Mouse (Mus musculus): ENCODE measurements around the gene Kif3b. TPM values are rescaled to one million over a fixed set of nuclear protein-coding genes. Genes with fewer than 3 reads are reported as not detected.
"Not testable (repeated sequence)": the region's sequence is repeated elsewhere in the genome, so short reads cannot be mapped to it uniquely, and the experiment has no call there.

Kif3b gene
- 10 to 100 TPM; 54.2 to 54.8 TPM for total RNA-seq (2021)
- long read RNA-seq, full-length matches to known transcripts = 9 of 26 reads
- long read RNA-seq, partial matches to known transcripts = 6 of 26 reads
- long read RNA-seq, other reads (novel, unspliced or antisense) = 11 of 26 reads

DNA sequence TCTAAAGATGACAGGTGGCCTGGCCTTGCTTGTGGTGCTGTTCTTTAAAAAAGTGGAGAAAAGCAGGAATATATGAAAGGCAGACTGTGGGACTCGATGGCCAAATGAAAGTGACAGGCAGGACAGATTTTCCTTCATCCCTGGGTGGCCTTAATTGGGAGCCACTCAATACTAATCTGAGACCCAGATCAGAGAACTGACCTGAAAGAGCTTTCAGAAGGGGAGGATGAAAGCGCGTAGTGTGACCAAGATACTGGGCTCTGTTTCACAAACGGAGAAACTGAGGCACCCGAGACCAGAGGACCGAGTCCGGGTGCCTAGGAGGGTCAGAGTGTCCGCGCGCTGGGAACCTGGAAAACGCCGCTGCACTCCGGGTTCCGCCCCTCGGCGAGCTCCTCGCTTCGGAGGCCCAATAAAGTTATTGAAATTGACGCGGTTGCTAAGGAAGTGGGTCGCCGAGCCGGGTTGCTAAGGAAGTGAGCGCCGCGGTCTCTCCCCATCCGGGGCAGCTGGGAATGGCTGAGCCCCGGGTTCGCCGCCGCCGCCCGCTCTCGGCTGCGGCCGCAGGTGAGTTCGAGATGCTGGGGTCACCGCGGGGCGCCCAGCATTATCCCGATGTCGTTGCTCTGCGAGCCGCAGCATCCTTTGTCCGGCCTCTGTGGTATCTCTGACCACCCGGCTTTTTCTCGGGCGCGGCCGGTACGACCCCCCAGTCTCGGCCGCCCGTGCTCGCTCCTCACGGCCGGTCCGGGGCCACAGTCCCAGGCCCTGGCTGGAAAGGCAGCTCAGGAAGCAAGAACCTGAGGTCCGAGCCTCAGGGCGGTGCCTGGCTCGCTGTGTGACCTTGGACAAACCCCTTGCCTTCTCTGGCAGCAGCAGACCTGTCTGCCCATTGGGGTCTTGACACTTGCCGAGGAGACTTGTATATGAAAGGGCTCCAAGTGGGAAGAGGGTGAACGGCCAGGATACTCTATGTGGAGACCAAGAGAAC, at the start of gene Kif3b:
Kif3b (plus strand) TSS at position 476 of the 991 bp plus-strand sequence.
- peak; percentile 85 to 91 for DNase-seq (ENCODE audit: low spot score in 2 of 2)

DNA sequence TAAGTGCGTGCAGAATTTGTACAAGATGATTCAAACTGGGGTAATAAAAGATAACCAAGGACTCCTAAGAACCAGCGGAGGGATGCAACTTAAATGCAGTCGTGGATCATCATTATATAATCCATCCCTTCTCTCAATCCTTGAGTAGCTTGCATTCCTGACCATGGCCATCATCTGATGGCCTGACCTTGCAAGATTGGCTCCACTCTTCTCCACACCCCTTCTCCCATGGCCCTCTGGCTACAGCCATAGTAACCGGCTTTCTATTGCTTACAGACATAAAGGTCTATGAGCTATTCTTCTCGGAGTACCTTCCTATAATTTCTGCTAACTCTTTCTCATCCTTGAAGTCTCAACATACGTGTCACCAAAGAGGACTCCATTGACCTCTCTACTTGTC, 49.1 kb upstream of the Kif3b start:
- DNase-seq (ENCODE audit: low spot score in 2 of 2) = no peak

GRCm38 (mm10) chr2:153249751-153250150, 41.5 kb upstream of the Kif3b start:
- no peak for DNase-seq (ENCODE audit: low spot score in 2 of 2)

DNA sequence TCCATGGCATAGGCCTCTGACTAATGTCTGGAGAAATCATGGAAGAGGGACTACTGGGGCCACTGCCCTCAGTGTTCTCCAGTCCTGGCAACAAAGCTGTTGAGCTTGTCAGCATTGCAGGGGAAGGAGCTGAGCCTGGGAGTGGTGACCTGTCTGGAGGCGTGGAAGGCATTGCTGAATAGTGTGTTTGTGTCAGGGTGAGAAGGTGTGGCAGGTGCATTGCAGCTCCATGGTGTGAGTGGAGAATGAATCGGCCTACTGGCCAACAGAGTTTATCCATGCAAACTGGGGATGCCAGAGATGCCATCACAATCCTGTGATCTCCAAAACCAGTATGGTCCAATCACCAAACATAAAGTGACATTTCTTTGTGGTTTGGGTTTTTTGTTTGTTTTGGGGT, 34.6 kb upstream of the Kif3b start:
- DNase-seq (ENCODE audit: low spot score in 2 of 2) = no peak

DNA sequence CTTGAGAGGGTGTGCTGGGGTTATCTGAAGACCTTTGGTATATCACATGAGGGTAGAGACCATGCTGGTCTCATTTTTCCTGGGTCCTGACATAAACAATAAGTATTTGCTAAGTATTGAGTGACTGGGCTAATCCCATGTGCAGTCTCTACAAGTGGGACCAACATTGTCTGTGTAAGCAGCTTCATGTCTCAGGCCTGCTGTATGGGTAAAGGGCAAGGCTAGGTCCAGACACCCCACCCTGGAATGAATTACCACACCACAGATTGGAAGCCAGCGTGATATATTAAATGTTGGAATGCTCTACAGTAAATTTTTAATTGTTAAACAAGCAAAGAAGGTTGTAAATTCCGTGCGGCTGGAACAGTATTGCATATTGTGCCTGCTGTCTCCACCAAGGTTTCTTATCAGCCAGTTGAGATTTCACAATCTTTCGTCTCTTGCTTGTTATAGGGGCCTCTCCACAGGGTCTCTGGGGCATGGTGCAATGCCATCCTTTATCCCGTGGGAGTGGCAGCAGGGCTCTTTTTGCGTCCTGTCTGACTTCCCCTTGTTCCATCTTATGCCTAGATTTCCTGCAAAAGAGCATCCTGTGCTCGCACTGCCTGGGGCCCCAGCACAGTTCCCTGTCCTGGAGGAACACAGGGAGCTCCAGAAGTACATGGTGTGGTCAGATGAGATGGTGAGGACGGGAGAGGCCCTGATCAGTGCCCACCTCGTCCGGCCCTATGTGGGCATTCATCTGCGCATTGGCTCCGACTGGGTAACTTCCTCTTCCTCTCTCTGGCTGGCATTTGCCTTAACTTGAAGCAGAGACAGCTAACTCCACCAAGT, 32.0 kb upstream of the Kif3b start:
- DNase-seq (ENCODE audit: low spot score in 2 of 2) = no peak

GRCm38 (mm10) chr2:153259864-153260674, 31.1 kb upstream of the Kif3b start:
- no peak for DNase-seq (ENCODE audit: low spot score in 2 of 2)

DNA sequence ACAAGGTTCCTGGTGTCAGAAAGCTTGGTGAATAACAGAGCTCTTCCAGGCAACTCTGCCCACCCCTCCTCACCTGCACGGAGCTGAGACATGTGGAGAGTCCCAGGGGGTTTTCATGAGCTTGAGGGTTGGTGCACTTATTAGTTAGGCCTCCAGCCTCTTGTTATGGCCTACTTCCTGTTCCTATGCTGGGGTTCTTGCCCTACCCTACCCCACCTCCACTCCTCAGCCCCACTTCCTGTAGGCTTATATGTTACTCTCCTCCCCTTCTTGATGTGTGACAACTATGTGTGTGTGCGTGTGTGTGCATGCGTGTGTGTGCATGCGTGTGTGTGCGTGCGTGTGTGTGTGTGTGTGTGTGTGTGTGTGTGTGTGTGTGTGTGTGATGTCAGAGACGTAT, 28.2 kb upstream of the Kif3b start:
- no peak for DNase-seq (ENCODE audit: low spot score in 2 of 2)

- no peak for DNase-seq (ENCODE audit: low spot score in 2 of 2)
These were observed 23.9 kb upstream of the Kif3b start for GRCm38 (mm10) chr2:153267331-153267730.

- not testable (repeated sequence) for DNase-seq (ENCODE audit: low spot score in 2 of 2)
These were observed 20.8 kb upstream of the Kif3b start for GRCm38 (mm10) chr2:153270231-153270915.

- not testable (repeated sequence) for DNase-seq (ENCODE audit: low spot score in 2 of 2)
These were observed 16.9 kb upstream of the Kif3b start for GRCm38 (mm10) chr2:153274200-153274918.

- no peak for DNase-seq (ENCODE audit: low spot score in 2 of 2)
These were observed 16.3 kb upstream of the Kif3b start for GRCm38 (mm10) chr2:153274919-153275247.

- DNase-seq (ENCODE audit: low spot score in 2 of 2) = not testable (repeated sequence)
These were observed 15.6 kb upstream of the Kif3b start for GRCm38 (mm10) chr2:153275577-153275976.

- DNase-seq (ENCODE audit: low spot score in 2 of 2) = no peak
These were observed 14.8 kb upstream of the Kif3b start for GRCm38 (mm10) chr2:153276440-153276839.

DNA sequence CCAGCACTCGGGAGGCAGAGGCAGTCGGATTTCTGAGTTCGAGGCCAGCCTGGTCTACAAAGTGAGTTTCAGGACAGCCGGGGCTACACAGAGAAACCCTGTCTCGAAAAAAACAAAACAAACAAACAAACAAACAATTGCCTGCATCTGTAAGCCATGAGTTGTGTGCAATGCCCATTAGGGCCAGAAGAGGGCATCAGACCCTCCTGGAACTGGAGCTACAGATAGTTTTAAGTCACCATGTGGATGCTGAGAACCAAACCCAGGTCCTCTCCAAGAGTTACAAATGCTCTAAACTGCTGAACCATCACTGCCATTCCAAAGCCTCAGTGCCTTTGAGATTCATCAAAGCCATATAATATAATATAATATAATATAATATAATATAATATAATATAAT, 14.4 kb upstream of the Kif3b start:
- DNase-seq (ENCODE audit: low spot score in 2 of 2) = not testable (repeated sequence)

GRCm38 (mm10) chr2:153278357-153278756, 12.9 kb upstream of the Kif3b start:
- no peak for DNase-seq (ENCODE audit: low spot score in 2 of 2)

GRCm38 (mm10) chr2:153283919-153284318, 7.3 kb upstream of the Kif3b start:
- no peak for DNase-seq (ENCODE audit: low spot score in 2 of 2)

GRCm38 (mm10) chr2:153286524-153286923, 4.7 kb upstream of the Kif3b start:
- no peak for DNase-seq (ENCODE audit: low spot score in 2 of 2)

DNA sequence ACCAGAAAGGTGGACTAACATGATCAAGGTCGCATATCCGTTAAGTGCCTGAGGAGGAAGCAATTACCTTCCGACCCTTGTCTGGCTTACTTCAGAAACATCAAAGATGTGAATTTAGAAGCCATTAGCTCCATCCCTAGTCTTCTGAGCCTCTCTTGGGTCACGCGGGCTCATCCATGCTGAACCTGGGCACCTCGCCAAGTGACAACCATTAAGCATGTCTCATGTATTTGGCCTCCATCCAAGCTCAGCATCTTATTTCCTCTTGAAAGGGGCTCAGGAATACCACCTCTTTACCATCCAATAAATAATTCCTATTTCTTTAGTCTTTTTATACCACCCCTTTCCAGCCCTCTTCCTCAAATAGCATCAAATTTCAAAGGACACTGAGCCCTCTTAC, 3.4 kb upstream of the Kif3b start:
- no peak for DNase-seq (ENCODE audit: low spot score in 2 of 2)

DNA sequence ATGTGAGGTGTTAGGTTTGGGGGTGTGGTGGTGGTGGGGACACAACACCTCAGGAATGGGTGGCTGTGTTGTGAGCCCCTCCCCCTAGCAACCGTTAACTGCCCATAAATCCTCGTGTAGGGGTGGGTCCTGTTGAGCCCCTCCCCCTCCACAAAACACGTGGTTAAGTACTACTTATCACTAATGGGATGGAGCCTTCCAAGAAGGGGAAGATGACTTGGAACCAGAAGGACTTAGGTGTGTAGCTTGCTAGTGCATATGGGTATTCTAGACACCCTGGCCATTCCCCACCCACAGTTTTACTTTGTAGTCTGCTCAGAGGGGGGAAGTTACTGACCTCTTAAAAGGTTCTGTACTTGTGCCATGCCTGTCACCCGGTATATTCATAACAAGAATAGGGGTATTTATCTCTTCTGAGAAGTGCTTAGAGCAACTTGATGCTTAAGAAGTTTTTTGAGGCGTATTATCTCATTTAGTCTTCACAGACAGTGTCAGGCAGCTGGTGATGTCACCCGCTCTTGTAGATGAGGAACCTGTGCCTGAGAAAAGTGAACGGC, 1.2 kb downstream of the Kif3b start:
- DNase-seq (ENCODE audit: low spot score in 2 of 2) = no peak
